Mouse (Mus musculus) lung, postnatal 36 days (tissue): Measurements from ENCODE around the gene Etfrf1.

Experiments
- DNase-seq: peaks from one replicate; pipeline ENCODE4 v3.0.0; 2022; ENCODE audit warnings: mixed read lengths

Gene Etfrf1

GRCm38 (mm10) chr6:145210816-145211338 is at the start of gene Etfrf1, which contains the start of gene Casc1:
Gene Etfrf1 (plus strand): TSS chr6:145211134.
Gene Casc1 (minus strand): TSS chr6:145211005.
- DNase-seq: peak; percentile 100

GRCm38 (mm10) chr6:145171892-145172606 is 38.9 kb upstream of the Etfrf1 start:
- DNase-seq: no peak

- peak; percentile 93 for DNase-seq
Measured at GRCm38 (mm10) chr6:145173781-145174191, 37.1 kb upstream of the Etfrf1 start.

DNA sequence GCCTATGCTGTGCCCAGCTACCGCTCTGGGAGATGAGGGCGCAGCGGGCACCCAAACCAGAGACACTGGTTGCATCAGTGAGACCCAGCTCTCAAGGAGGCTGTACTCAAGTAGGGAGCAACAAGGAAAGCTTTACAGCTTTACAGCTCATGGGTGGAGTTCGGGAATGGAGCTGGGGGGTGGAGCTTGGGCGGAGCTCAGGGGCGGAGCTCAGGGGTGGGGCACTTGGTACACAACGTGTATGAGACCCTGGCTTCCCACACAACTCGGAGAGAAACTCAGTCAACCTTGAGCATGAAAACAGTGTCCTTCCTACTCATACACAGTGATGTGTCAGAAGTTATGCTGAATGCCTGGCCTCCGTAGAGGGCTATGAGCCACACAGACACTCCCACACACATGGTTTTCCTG is 35.4 kb upstream of the Etfrf1 start:
- DNase-seq: peak; percentile 34

DNA sequence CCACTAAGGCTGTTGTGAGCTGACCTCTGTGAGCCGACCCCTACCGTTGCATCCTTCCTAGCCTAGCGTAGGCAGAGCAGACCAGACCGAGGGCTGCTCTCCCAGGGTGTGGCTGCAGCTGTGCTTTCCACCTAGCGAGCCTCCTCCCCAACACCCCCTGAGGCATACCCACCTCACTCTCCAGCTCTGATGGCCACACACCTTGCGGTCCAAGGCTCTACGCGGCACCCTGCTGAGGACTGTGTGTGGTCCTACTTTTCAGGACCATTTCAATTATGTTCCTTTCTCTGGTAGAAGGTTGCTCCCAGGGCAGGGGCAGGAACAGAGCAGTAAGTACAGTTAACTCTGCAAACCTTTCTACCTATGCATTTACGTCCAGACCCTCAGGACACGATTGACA is 34.5 kb upstream of the Etfrf1 start:
- DNase-seq: no peak

- DNase-seq: peak; percentile 78
Measured at GRCm38 (mm10) chr6:145179665-145180064, 31.3 kb upstream of the Etfrf1 start.

DNA sequence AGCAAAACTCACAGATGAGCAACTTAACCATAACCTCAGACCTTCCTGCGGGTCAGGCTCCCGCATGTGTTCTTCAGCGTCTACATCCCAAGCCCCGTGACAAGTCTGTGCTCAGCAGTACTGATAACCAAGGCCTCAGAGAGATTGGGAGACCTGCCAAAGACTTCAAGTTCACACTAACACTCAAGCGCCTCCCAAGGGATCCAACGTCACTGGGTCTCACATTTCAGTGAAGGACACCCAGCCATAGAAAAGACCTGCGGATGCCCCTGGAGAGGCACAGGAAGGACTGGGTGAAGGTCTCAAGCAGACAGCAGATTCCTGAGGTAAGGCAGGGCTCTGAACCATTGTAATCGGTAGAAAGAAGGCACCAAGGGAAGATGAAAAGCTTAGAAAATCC is 28.9 kb upstream of the Etfrf1 start:
- DNase-seq: peak; percentile 62

DNA sequence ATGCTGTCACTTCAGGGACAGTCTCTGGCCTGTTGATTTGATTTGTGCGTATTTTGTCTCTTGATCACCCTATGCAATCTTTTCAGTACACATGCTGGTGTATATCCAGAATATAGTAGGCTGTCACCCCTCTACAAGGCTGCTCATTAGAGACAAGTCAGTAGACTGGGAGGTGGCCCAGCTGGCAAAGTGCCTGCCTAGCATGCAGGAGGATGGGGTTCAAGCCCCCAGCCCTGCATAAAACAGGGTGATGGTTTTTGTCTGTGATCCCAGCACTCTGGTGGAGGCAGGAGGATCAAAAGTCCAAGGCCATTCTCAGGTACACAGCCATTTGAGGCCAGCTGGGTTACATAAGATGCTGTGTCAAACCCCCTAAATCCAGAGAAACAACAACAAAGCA is 24.8 kb upstream of the Etfrf1 start:
- DNase-seq: no peak

GRCm38 (mm10) chr6:145187093-145188088 is 23.5 kb upstream of the Etfrf1 start:
- DNase-seq: peak; percentile 38

- no peak for DNase-seq
Measured at GRCm38 (mm10) chr6:145193038-145193437, 17.9 kb upstream of the Etfrf1 start.

- DNase-seq: no peak
Measured at GRCm38 (mm10) chr6:145193446-145193845, 17.5 kb upstream of the Etfrf1 start.

GRCm38 (mm10) chr6:145197949-145198686 is 12.8 kb upstream of the Etfrf1 start:
- no peak for DNase-seq

GRCm38 (mm10) chr6:145202432-145203125 is 8.4 kb upstream of the Etfrf1 start:
- DNase-seq: no peak

- no peak for DNase-seq
Measured at GRCm38 (mm10) chr6:145204440-145204839, 6.5 kb upstream of the Etfrf1 start.

- DNase-seq: no peak
Measured at GRCm38 (mm10) chr6:145205142-145205541, 5.8 kb upstream of the Etfrf1 start.

GRCm38 (mm10) chr6:145210056-145210680 is 766 bp upstream of the Etfrf1 start:
- no peak for DNase-seq

GRCm38 (mm10) chr6:145211376-145212305 is 707 bp downstream of the Etfrf1 start:
- no peak for DNase-seq

DNA sequence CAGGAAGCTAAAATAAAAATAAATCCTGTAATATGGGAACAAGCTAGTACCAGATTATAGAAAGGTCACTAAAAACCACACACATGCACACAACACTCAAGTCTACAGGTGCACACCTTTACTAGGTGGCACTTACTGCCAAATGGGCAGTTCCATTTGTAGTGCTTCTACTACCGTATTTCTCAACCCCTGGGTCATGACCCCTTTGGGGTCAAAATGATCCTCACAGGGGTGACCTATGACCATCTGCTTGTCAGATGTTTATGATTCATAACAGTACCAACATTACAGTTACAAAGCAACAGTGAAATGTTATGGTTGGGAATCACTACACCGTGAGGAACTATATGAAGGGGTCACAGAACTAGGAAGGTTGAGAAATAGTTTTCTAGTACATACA is 3.0 kb downstream of the Etfrf1 start:
- no peak for DNase-seq

DNA sequence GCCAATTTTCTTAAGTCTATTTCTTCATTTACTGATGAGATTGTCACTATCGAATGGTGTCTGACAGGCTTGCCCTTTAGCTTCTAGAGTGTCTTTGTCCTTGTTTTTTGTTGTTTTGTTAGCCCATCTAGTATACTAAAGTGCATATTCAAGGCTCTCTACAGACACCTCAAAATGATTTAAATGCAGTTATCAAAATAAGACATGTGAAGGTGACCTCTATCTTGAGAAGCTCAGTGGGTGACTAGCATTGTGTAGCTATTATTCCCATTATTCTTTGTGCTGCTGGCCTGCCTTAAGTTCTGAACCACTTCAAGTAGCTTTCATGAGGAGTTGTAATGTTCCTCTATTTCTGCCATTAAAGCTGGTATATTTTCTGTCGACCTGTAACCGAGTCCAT is 4.9 kb downstream of the Etfrf1 start:
- no peak for DNase-seq

DNA sequence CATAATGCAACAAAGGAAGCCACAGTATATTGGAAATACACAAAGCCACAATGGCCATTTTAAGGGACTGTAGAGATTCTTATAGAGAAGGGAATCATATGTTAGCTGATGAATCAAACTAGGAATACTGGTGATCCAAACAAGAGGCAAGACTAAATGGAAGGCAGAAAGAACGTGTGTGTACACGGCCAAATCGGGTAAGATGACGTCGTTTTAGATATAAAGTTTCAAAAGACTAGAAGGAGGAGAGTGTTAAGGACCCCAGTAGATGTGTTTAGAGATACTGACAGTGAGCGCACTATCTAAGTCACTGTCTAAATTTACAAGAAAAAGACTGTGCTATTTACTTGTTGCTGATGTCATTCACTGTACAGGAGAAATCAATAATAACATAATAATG is 13.3 kb downstream of the Etfrf1 start:
- DNase-seq: no peak
